Mouse (Mus musculus) embryonic facial prominence, embryonic 13.5 days (tissue): Measurements from ENCODE around the gene Slc35a3. TPM values are rescaled to one million over a fixed set of nuclear protein-coding genes. Genes with fewer than 3 reads are reported as not detected.

Experiments used
- ATAC-seq: fragments of 200-750 bp; cut with Nextera tagmentation; 2 replicates; pipeline ENCODE4 v1.8.0; 2017; ENCODE audit warnings: low read depth; ENCODE audit not compliant: insufficient number of reproducible peaks, insufficient read depth, low FRiP score, low TSS enrichment
- H3K27ac ChIP-seq: fragments of 300-500 bp; sonication (generic); 2 replicates; pipeline ENCODE4 v1.5.1; 2015; ENCODE audit warnings: moderate library complexity, mild to moderate bottlenecking, inconsistent platforms
- H3K27me3 ChIP-seq: fragments of 300-500 bp; sonication (generic); 2 replicates; pipeline ENCODE4 v1.6.1; 2015; ENCODE audit warnings: mild to moderate bottlenecking, inconsistent platforms
- H3K36me3 ChIP-seq: fragments of 300-500 bp; sonication (generic); 2 replicates; pipeline ENCODE4 v1.6.1; 2015; ENCODE audit warnings: mild to moderate bottlenecking, inconsistent platforms
- H3K4me1 ChIP-seq: fragments of 300-500 bp; sonication (generic); 2 replicates; pipeline ENCODE4 v1.6.1; 2015; ENCODE audit warnings: inconsistent platforms
- H3K4me2 ChIP-seq: fragments of 300-500 bp; sonication (generic); 2 replicates; pipeline ENCODE4 v1.6.1; 2015; ENCODE audit warnings: moderate library complexity, mild to moderate bottlenecking, inconsistent platforms
- H3K4me3 ChIP-seq: fragments of 300-500 bp; sonication (generic); 2 replicates; pipeline ENCODE4 v1.5.1; 2015; ENCODE audit warnings: mild to moderate bottlenecking, inconsistent platforms
- H3K9ac ChIP-seq: fragments of 300-500 bp; sonication (generic); 2 replicates; pipeline ENCODE4 v1.6.1; 2015; ENCODE audit warnings: mild to moderate bottlenecking, inconsistent platforms
- H3K9me3 ChIP-seq: fragments of 300-500 bp; sonication (generic); 2 replicates; pipeline ENCODE4 v1.6.1; 2016; ENCODE audit warnings: inconsistent platforms
- WGBS: fragments of 180-500 bp; shearing (Covaris S2); methylation state at CpG from one replicate; pipeline ENCODE4 v1.1.7; 2015; ENCODE audit warnings: mixed read lengths; 5-methylcytosine and 5-hydroxymethylcytosine counted together
- polyA plus RNA-seq: library from polyadenylated mRNA; unstranded; fragments of >200 nt; fragmentation: Nextera tagmentation; extraction: Ambion mirVana; gene quantifications from 2 replicates; pipeline ENCODE4 v1.2.1, GENCODE M21; 2015

The Slc35a3 gene
- polyA plus RNA-seq, 1 experiment from 2014 or later = 8.7 TPM

DNA sequence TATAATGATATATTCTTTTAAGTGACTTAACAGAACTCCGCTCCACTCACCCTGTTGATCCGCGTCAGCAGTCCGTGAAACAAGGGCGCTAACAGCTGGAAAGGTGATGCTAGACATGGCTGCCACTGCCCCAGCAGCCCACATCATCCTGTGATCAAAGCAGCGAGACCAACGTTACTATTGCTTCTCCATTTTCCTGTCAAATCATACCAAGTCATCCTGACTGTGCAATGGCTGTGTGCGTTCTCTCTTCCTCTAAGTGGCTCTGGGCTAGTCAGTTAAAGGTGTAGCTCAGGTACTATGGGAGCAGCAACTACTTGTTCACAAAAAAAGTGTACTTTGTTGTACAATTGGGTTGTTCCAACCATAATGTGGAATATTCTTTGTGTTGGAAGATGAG, 77.8 kb downstream of the Slc35a3 start:
- 92% methylated on average over 8 of the region's 8 CpGs for WGBS
- Histone ChIP-seq H3K4me2 (no peak overlapping the region), H3K27ac (no peak overlapping the region), H3K4me1 (no peaks in the 10 kb centered on the region), H3K36me3 (peaks cover 80% of the 10 kb centered on the region), H3K4me3 (no peak overlapping the region), H3K9me3 (no peaks in the 10 kb centered on the region), H3K27me3 (no peaks in the 10 kb centered on the region), H3K9ac (no peak overlapping the region)
- ATAC-seq = no peak

DNA sequence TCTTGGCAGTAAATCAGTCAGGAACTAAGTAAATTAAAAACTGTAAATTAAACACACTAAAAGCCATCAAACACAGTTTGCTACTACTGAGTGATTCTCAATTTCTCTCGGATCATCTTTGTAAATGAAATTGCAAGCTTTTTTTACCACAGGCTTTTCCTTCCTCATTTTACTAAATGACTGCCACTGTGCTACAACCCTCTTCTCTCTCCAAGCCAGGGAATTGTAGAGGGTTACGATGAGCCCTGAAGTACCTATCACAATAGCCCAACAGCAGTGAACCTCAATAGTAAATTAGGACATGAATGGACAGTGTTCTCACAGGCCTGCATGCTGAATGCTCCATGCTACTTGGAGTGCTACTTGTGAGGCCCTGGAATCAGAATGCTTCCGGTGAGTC, 78.5 kb downstream of the Slc35a3 start:
- peaks cover 75% of the 10 kb centered on the region for H3K36me3 ChIP-seq
- 96% methylated on average over 3 of the region's 3 CpGs for WGBS

DNA sequence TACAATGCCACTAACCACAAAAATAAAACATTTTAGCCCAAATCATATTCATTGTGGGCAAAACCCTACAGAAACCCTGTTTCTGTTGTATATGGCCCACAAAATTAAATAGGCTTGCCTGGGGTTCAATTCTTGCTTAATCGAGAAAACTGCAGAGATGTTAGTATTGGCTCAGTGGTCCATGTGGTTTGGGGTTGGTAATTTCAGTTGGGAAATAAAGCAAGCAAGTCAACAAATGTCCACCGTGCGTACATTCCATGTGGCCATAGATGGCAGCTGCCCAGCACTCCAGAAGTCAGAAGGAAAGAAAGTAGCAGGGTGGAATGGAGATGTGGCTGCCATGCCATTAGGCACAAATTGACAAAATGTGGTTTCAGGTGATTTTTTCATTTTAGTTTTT, 79.7 kb downstream of the Slc35a3 start:
- WGBS = 90% methylated on average over 3 of the region's 3 CpGs
- Histone ChIP-seq H3K4me3 (no peak overlapping the region), H3K27ac (no peak overlapping the region), H3K9ac (no peak overlapping the region), H3K9me3 (no peaks in the 10 kb centered on the region), H3K27me3 (no peaks in the 10 kb centered on the region), H3K36me3 (peaks cover 68% of the 10 kb centered on the region), H3K4me2 (no peak overlapping the region), H3K4me1 (no peaks in the 10 kb centered on the region)
- ATAC-seq = no peak

More for the DNA sequence above, 78.5 kb downstream of the Slc35a3 start:
- Histone ChIP-seq H3K4me3 (no peak overlapping the region), H3K9ac (no peak overlapping the region), H3K9me3 (no peaks in the 10 kb centered on the region), H3K27ac (no peak overlapping the region), H3K4me1 (no peaks in the 10 kb centered on the region), H3K27me3 (no peaks in the 10 kb centered on the region), H3K4me2 (no peak overlapping the region)
- ATAC-seq = no peak

DNA sequence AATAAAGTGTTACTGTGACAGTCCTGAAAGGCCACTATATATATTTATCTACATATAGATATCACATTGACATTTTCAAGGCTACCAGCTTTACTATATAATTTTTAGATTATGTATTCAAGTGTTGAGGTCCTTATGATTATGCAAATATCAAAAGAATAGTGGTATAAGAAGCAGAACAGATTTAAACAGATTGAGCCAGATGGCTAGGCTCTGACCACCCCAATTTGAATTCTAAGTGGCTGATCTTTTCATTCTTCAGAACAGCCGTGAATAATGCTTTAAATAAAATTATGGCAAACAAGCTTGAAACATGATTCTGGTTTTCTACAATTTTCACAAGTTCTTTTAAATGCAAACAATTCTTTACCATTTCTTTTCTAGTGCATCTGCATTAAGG, 81.2 kb downstream of the Slc35a3 start:
- no peaks in the 10 kb centered on the region for H3K9me3 ChIP-seq
- H3K4me1 ChIP-seq = no peaks in the 10 kb centered on the region
- H3K4me3 ChIP-seq = no peak overlapping the region
- 59% methylated on average over 1 of the region's 1 CpGs for WGBS
- ATAC-seq = no peak
- no peak overlapping the region for H3K9ac ChIP-seq
- H3K27ac ChIP-seq = no peak overlapping the region
- no peaks in the 10 kb centered on the region for H3K27me3 ChIP-seq
- peaks cover 66% of the 10 kb centered on the region for H3K36me3 ChIP-seq
- H3K4me2 ChIP-seq = no peak overlapping the region

DNA sequence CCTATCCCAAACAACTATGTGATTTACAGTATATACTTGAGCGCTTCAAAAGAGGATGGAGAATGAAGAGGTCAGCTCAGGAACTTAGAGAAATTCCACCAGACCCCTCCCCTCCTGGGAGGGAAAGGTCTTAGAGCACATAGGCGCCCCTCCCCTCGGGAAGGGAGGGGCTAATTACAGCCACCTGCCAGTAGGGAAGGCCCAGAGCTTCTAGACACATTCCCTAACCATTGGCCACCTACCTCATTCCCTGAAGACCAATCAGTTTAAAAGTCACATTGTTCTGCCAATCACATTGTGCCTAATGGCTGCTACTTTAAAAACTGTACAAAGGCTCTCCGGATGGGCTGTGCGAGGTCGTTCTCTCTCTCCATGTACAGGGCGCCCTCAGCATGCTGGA, 90.0 kb downstream of the Slc35a3 start:
- 96% methylated on average over 7 of the region's 7 CpGs for WGBS
- Histone ChIP-seq H3K9ac (no peak overlapping the region), H3K4me2 (no peak overlapping the region), H3K27ac (no peak overlapping the region), H3K36me3 (peaks cover 43% of the 10 kb centered on the region), H3K4me1 (no peaks in the 10 kb centered on the region), H3K4me3 (no peak overlapping the region), H3K9me3 (no peaks in the 10 kb centered on the region), H3K27me3 (no peaks in the 10 kb centered on the region)
- ATAC-seq = no peak

DNA sequence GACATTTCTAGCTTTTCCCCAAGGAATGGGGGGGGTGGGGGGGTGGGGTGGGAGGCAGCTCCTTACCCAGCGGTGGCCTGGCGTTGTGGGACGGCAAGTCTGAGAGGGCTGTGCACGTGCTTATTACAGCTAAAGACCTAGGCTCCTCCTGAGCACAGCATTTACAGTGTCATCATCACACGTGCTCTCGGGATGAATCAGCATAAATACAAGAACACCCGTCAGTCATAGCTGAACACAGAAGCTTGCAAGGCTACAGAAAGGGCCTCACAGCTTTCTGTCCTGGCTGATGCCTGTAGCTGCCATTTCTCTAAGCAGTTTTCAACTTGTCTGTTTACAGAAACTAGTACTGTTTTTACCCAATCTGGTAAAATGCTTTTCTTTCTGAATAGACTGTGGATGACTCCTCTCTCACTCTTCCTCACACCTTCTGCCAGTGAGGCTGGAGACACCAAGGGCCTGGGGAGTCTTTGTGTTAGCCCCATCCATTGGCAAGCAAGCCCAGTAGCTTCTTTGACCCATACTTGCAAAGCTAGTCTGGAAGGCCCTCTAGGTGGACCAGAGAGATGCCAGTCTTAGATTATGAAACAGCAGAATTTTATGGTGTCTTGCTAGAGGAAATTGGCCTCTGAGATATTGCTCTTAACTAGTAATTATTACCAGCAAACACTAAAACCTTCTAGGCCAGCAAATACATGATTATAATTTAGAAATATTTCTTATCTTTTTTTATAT, 91.8 kb downstream of the Slc35a3 start:
- H3K9ac ChIP-seq = no peak overlapping the region
- H3K4me2 ChIP-seq = no peak overlapping the region
- H3K27ac ChIP-seq = no peak overlapping the region
- WGBS = 92% methylated on average over 7 of the region's 7 CpGs
- no peak for ATAC-seq
- H3K27me3 ChIP-seq = no peaks in the 10 kb centered on the region
- no peaks in the 10 kb centered on the region for H3K9me3 ChIP-seq
- H3K36me3 ChIP-seq = peaks cover 44% of the 10 kb centered on the region
- no peak overlapping the region for H3K4me3 ChIP-seq
- H3K4me1 ChIP-seq = no peaks in the 10 kb centered on the region

Other genes starting within 250 kb of the Slc35a3 start
- 81.2 and 87.9 TPM in 2 replicates for gene Rtca, start 204.6 kb downstream of the Slc35a3 start, polyA plus RNA-seq
- 17.8 and 18.5 TPM in 2 replicates for gene Dbt, start 199.8 kb downstream of the Slc35a3 start, polyA plus RNA-seq
- 0.56 and 0.89 TPM in 2 replicates for gene Lrrc39, start 149.9 kb downstream of the Slc35a3 start, polyA plus RNA-seq
- gene Sass6, start 117.8 kb downstream of the Slc35a3 start, polyA plus RNA-seq = 26.3 and 27.8 TPM in 2 replicates
- gene Trmt13, start 98.2 kb downstream of the Slc35a3 start, polyA plus RNA-seq = 44.3 and 44.8 TPM in 2 replicates
- gene Mfsd14a, start 50.2 kb downstream of the Slc35a3 start, polyA plus RNA-seq = 78.5 and 80.5 TPM in 2 replicates
- gene Gm43191, start 31.6 kb downstream of the Slc35a3 start, polyA plus RNA-seq = not detected in 2 replicates
- gene Agl, start 95.3 kb upstream of the Slc35a3 start, polyA plus RNA-seq = 17.3 and 19.6 TPM in 2 replicates
- 13.4 and 14.2 TPM in 2 replicates for gene Frrs1, start 146.6 kb upstream of the Slc35a3 start, polyA plus RNA-seq